Mouse (Mus musculus) gastrocnemius, postnatal 10 days (tissue): ENCODE measurements around the gene Nfe2l1. TPM values are rescaled to one million over a fixed set of nuclear protein-coding genes. Genes with fewer than 3 reads are reported as not detected.
"Not testable (repeated sequence)": the region's sequence is repeated elsewhere in the genome, so short reads cannot be mapped to it uniquely, and the experiment has no call there.

Source experiments
- DNase-seq: peaks from one replicate; pipeline ENCODE4 v3.0.0; 2021; ENCODE audit warnings: mixed read lengths
- total RNA-seq, 2 experiments: library from RNA; stranded (reverse); gene quantifications; 2 replicates each; pipeline ENCODE4 v1.2.3; 2021

Nfe2l1 gene
- total RNA-seq, 2 experiments from 2014 or later, result 194 to 201 TPM

DNA sequence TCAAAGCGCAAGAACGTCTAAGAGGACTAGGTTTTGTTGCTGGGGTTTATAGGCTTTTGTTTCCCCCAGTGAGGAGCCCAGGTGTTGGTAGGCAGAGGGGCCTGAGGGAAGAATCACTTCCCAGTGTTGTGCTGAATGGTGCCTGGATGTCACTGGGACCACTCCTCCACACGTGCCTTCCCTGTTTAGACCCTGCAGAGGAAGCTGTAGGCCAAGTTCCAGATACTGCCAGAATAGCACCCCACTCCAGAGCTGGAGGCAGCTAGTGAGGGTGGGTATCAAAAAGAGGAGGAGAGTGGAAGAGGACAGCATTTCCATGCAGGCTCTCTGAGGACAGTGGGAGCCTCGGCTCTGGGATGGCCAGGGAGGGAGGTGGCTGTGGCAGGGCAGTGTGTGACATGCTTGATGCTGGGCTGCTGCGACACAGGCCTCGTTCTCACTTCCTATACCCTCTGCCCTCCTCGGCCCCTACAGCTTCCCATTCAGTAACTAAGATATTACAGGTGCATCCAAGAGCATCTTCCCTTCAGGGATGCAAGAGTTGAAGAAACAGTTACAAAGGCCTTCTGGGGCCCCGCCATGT lies 11.5 kb downstream of the Nfe2l1 start:
- DNase-seq, result no peak

- DNase-seq, result no peak
Measured at GRCm38 (mm10) chr11:96816979-96817378, 12.8 kb downstream of the Nfe2l1 start.

DNA sequence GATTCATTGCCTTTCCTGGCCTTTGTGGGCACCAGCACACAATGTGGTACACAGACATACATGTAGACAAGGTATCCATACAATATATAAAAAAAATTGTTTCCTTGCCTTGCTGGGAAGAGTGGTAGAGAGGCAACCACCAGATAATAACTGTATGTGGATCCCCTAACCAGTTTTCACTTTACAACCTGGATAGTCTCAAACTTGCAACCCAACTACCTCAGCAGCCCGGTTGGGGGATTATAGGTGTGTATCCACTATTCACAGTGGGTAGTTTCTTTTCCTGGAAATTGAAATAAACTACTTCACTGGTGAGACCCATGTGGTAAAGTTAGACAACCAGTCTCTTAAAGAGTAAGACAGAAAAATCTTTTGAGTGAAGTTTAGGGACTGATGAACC lies 13.3 kb downstream of the Nfe2l1 start:
- DNase-seq, result no peak

DNA sequence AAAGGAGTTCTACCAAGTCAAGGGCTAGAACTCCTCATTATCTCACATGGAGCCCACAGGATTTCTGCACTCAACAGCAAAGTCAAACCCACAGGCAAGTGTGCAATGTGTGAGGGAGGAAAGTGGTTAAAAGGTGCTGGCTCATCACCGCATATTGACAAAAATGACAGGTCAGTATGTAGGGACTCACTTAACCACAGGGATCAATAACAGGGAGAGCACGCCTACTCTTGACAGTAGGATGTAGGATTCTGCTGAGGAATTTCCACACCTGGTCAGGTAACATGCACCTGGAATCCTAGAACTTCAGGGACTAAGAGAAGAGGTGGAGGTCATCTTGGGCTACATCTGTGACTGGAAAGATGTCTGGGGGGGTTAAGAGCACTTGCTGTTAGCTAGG lies 13.9 kb downstream of the Nfe2l1 start:
- no peak for DNase-seq

DNA sequence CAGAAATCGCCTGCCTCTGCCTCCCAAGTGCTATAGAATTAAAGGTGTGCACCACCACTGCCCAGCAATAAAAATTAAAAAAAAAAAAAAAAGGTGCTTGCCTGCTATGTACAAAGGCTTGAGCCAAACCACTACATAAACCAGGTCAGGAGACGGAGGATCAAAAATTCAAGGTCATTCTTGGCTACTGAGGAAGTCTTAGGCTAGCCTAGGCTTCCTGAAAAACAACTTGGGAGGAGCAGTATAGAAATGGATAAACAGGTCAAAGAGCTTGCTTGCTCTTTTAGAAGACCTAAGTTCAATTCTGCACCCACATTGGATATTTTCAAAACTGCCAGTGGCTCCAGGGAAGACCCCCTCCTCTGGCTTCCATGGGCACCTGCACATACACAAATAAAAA lies 15.3 kb downstream of the Nfe2l1 start:
- no peak for DNase-seq

GRCm38 (mm10) chr11:96813920-96814319 lies 15.8 kb downstream of the Nfe2l1 start:
- no peak for DNase-seq

GRCm38 (mm10) chr11:96813455-96813854 lies 16.3 kb downstream of the Nfe2l1 start:
- no peak for DNase-seq

DNA sequence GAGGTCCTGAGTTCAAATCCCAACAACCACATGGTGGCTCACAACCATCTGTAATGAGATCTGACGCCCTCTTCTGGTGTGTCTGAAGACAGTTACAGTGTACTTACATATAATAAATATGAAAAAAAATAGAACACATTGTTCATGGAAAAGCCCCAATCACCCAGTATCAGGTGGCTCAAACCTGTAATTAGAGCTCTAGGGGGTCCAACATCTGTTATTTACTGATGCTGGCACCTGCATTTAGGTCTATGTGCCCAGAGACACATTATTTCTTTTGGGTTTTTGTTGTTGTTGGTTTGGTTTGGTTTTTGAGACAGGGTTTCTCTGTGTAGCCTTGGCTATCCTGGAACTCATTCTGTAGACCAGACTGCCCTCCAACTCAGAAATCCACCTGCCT lies 18.6 kb downstream of the Nfe2l1 start:
- DNase-seq, result not testable (repeated sequence)

DNA sequence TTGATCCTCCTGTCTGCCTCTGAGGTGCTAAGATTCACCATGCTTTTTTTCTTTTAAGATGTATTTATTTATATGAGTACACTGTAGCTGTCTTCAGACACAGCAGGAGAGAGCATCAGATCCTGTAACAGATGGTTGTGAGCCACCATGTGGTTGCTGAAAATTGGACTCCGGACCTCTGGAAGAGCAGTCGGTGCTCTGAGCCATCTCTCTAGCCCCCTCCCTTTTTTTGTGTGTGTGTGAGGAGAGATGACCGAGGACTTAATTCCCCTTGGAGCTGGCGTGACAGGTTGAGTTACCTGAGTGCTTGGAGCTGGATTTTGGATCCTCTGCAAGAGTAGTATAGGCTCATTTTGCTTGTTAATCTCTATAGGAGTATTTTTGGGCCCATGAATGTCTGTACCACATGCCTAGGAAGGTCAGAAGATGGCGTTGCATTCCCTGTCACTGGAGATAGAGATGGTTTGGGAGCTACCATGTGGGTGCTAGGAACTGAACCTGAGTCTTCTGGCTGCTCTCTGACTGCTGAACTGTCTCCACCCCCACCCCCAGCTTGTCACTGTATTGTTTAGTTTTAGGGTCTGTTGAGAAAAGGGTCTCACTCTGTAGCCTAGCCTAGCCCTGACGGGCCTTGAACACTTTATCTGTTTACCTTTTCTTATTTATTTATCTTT lies 20.1 kb downstream of the Nfe2l1 start:
- no peak for DNase-seq

DNA sequence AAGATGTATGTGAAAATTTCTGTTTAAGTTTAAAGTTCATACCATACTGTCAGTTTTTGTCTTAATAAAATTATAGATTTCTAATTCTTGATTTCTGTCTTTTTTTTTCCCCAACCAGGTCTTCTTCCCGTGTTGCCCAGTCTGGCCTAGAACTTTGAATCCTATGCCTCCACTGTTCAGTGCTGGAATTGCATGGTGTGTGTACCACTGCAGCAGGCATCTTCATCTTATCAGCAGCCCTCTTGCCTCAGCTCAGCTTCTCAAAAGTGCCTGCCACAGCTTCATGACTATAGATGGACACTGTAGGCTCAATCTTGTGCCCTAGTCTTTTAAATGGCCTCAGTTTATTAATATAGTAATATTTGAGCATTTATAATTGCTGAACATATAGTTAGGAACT lies 21.7 kb downstream of the Nfe2l1 start:
- no peak for DNase-seq

GRCm38 (mm10) chr11:96805606-96806005 lies 24.2 kb downstream of the Nfe2l1 start:
- DNase-seq, result no peak

DNA sequence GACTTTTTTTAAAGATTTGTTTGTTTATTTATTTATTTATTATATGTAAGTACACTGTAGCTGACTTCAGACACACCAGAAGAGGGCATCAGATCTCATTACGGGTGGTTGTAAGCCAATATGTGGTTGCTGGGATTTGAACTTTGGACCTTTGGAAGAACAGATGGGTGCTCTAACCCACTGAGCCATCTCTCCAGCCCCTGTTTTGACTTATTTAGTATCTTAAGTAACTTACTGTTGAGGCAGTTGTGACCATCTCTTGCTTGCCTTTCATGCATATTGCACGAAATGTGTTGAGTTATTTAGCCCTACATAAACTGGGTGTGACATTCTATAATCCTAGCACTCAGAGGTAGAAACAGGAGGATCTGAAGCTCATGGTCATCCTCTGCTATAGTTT lies 30.3 kb downstream of the Nfe2l1 start:
- no peak for DNase-seq

DNA sequence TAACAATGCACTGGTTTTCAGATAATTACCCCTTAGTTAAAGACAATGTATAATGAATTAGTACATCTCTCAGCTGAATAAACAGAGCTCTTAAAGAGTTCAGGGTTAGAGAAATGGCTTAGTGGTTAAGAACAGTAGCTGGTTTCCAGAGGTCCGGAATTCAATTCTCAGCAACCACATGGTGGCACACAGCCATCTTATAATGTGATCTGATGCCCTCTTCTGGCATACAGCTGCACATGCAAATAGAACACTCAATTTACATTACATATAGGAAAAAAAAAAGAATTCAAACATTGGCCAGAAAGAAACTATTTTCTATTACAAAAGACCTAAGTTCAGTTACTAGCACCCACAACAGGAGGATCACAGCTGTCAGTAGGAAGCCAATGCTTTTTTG lies 33.2 kb downstream of the Nfe2l1 start:
- no peak for DNase-seq

DNA sequence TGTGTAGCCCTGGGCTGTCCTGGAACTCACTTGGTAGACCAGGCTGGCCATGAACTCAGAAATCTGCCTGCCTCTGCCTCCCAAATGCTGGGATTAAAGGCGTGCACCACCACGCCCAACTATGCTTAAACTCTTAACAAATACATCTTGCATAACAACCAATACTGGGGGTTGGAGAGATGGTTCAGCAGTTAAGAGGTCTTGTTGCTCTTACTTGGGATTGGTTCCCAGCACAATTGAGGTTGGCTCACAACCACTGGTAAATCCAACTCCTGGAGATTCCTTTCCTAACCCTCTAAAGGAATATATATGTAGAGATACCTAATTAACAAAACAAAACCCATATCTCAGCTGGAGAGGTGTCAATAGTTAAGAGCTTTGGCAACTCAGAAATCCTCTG lies 33.7 kb downstream of the Nfe2l1 start:
- no peak for DNase-seq

GRCm38 (mm10) chr11:96795491-96795890 lies 34.3 kb downstream of the Nfe2l1 start:
- DNase-seq, result no peak

DNA sequence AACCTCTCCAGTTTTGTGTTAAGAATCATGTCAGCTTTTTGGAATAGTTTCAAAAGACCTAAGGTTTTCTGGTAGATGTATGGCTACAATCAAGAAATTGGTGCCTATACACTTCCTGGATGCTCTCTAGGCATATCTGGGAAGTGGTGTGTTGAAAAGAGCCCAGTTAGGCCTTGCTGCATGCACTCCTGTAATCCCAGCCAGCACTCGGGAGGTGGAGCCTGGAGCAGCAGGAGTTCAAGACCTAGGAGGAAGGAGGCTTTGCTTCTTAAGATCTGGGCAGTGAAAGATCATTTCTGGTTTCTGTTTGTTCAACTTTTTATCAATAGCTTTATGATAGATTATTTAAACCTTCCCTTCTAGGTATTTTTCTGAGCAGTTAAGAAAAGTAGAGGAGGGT lies 39.1 kb downstream of the Nfe2l1 start:
- DNase-seq, result no peak

DNA sequence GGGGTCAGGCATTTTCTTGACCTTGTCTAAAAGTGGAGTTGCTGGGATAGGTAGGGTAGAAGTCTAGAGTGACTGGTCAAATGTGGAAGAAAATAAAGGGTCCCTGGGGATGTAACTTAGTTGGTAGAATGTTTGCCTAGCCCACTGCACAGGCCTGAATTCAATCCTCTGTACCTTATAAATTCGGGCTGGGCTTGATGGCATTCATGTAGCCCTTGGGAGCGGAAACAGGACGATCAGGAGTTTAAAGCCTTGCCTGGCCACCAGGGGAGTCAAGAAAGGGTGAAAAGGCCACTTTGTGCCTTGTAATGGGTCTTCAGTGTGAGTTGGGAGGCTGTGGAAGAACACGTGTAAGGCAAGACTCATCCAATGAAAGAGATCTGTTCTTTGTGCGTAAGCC lies 39.8 kb downstream of the Nfe2l1 start:
- DNase-seq, result no peak

- DNase-seq, result peak; percentile 87
Measured at GRCm38 (mm10) chr11:96788871-96789795, 40.6 kb downstream of the Nfe2l1 start, which contains the start of gene Cbx1. Cbx1 (plus strand) TSS chr11:96789127.

DNA sequence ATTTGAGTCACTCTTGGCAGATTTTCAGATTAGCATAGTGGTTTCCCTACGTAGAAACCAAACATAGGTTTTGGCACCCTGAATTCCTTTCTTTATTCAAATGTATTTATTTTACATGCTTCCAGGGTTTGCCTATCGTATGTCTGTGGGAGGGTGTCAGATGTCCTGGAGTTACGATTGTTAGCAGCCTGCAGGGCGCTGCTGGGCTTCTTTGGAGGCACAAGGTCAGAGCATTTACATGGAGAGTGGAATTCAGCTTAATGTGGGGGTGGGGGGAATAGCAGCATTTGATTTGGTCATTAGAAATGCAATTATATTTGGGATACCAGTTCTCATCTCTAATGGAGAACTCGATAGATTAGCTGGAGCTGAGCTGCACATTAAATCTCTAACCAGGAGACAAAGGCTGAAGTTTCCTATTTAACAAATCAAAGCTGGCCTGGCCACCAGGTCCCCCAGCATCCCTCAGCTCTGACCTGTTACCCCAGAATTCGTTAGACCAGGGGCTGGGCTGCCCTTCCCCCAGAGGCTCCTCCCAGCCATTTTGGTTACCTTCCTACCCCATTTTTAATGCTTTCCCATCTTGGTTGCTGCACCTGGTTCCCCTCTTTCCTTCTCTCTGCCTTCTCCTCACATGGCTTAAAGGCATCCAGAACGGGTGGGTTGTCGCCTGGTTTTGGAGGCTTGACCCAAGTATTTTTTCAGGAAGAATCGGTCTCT lies 42.9 kb downstream of the Nfe2l1 start:
- no peak for DNase-seq

DNA sequence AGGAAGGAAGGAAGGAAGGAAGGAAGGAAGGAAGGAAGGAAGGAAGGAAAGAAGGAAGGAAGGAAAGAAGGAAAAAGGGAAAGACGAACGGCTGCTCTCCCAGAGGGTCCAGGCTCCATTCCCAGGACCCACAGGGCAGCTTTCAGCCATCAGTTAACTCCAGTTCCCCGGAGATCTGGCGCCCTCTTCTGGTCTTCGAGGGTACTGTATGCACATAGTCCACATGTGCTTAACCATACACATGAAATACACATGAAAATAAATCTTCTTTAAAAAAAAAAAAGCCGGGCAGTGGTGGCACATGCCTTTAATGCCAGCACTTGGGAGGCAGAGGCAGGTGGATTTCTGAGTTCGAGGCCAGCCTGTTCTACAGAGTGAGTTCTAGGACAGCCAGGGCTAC lies 44.9 kb downstream of the Nfe2l1 start:
- peak; percentile 79 for DNase-seq

DNA sequence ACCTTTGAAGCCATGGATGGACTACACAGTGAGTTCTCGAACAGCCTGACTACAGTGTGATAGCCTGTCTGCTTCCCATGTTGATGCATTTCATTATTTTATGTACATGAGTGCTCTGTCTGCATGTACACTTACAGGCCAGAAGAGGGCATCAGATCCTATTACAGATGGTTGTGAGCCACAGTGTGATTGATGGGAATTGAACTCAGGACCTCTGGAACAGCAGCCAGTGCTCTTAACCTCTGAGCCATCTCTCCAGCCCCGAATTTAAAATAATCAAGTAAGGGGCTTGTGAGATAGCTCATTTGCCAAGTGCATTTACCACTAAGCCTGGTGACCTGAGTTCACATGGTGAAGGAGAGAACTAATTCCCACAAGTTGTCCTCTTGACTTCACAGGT lies 48.3 kb downstream of the Nfe2l1 start:
- no peak for DNase-seq

- DNase-seq, result no peak
Measured at GRCm38 (mm10) chr11:96780306-96780705, 49.5 kb downstream of the Nfe2l1 start.
